Mouse (Mus musculus): ENCODE results near the gene Kcna6. TPM values are rescaled to one million over a fixed set of nuclear protein-coding genes. Genes with fewer than 3 reads are reported as not detected.
A peak's percentile ranks its signal among the peaks of the same experiment; 100 is the strongest.

The Kcna6 gene
- 1.1 TPM in 2 replicates for polyA plus RNA-seq (2015; fragmentation: Nextera tagmentation; extraction: Ambion mirVana)

DNA sequence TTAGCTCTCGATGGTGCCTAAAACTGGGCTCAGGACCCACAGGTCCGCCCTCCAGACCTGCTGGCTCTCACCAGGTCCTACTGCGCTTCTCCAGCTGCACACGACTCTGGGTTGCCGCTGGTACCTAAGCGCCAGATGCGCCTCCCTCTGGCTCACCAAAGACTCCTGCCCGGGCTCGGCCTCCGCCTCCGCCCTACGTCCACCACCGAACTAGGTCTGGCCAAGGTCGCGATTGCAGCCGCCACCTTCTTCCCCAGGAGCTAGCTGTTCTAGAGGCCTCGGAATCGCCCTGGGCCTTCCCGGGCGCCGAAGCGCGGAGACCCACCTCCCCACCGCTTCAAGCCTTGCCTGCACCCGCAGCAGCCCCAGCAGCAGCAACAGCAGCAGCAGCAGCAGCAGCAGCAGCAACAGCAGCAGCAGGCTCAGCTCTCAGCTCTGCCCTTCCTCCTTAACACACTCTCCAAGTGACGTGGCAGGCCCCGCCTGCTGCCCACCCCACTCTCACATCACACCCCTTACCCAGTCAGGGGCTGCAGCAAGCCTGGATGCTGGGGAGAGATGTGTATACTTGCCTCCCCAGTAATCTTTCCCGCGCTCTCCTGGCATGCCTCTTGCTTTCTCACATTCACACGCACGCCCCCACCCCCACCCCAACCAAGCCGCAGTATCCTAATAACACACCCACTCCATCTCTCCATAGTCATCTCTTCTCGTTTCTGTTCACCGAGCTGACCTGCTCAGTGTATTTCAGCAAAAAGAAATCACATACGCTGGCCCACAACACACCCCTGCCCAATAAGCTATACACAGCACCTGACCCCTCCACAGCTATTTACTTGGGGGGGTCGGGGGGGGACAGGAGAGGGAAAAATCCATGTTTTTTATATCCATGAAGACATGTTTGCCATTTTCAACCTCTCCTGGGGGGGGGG lies at the start of gene Kcna6:
Kcna6 (minus strand) TSS at position 464 of the 932 bp plus-strand sequence.
- Histone ChIP-seq H3K4me2 (replicated peaks; ENCODE audit: low read depth) (peak within 1 kb of the TSS; percentile 60), H3K4me1 (replicated peaks; ENCODE audit: control insufficient read depth, insufficient read depth, low read length) (no peaks in the 10 kb centered on the region), H3K27ac (ENCODE audit: low read depth, low read length) (no peak within 1 kb of the TSS), H3K4me3 (ENCODE audit: low read depth, low read length) (peak within 1 kb of the TSS; percentile 39), H3K27me3 (replicated peaks; ENCODE audit: control insufficient read depth, insufficient read depth, low read length) (peaks cover 32% of the 10 kb centered on the region), H3K9me3 (ENCODE audit: control insufficient read depth) (no peaks in the 10 kb centered on the region), H3K36me3 (ENCODE audit: control insufficient read depth, insufficient read depth) (no peaks in the 10 kb centered on the region), H3K9ac (ENCODE audit: low read depth, low read length) (no peak within 1 kb of the TSS)
- ATAC-seq: no peak
- 4% methylated on average over 36 of the region's 36 CpGs for WGBS
- no peak for TF ChIP-seq CTCF (IDR thresholded peaks at IDR 0.05; ENCODE audit: low read depth)

DNA sequence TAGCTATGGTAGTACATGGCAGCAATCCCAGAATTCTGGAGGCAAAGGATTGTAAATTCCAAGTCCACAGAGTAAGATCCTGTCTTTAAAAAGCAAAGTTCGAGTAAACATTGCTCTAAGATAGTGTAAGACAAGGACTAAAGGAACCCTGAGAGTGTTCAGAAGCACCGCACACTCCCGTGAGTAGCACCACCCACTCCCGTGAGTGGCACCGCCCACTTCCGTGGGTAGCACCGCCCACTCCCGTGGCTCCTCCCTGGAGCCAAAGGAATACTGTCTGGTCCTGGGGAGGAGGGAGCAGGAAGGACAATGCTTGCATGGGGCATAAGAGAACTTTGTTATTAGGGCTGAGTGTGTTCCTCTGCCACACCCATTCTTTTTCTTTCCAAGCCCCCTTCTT lies 48.4 kb upstream of the Kcna6 start:
- no peak overlapping the region for H3K4me2 ChIP-seq (replicated peaks; ENCODE audit: low read depth)
- no peak overlapping the region for H3K9ac ChIP-seq (ENCODE audit: low read depth, low read length)
- H3K27ac ChIP-seq (ENCODE audit: low read depth, low read length): no peak overlapping the region
- 78% methylated on average over 8 of the region's 8 CpGs for WGBS
- ATAC-seq: no peak
- H3K27me3 ChIP-seq (replicated peaks; ENCODE audit: control insufficient read depth, insufficient read depth, low read length): no peaks in the 10 kb centered on the region
- H3K4me3 ChIP-seq (ENCODE audit: low read depth, low read length): no peak overlapping the region
- no peak for TF ChIP-seq CTCF (IDR thresholded peaks at IDR 0.05; ENCODE audit: low read depth)
- H3K4me1 ChIP-seq (replicated peaks; ENCODE audit: control insufficient read depth, insufficient read depth, low read length): no peaks in the 10 kb centered on the region
- H3K9me3 ChIP-seq (ENCODE audit: control insufficient read depth): no peaks in the 10 kb centered on the region
- H3K36me3 ChIP-seq (ENCODE audit: control insufficient read depth, insufficient read depth): no peaks in the 10 kb centered on the region

DNA sequence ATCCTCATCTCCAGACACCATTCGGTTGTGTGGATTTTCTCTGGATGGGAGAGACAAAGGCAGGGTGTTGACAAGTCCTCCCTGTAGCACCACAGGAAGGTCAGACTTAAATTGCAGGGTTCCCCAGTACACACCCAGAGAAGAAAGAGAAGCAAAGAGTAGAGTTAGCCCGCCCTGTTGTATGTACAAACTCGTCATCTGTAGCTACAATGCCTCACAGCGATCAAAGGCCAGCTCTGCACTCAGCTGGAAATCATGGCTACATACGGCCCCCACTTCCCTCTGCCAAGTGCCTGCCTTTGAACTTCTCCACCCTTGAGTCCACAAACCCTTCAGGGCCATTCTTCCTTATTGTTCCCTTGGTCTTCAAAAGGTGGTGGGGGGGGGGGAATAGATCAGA lies 43.7 kb upstream of the Kcna6 start:
- WGBS: 33% methylated on average over 5 of the region's 5 CpGs
- ATAC-seq: no peak
- Histone ChIP-seq H3K27me3 (replicated peaks; ENCODE audit: control insufficient read depth, insufficient read depth, low read length) (no peaks in the 10 kb centered on the region), H3K4me3 (ENCODE audit: low read depth, low read length) (no peak overlapping the region), H3K9ac (ENCODE audit: low read depth, low read length) (no peak overlapping the region), H3K4me1 (replicated peaks; ENCODE audit: control insufficient read depth, insufficient read depth, low read length) (no peaks in the 10 kb centered on the region), H3K4me2 (replicated peaks; ENCODE audit: low read depth) (no peak overlapping the region), H3K9me3 (ENCODE audit: control insufficient read depth) (no peaks in the 10 kb centered on the region), H3K27ac (ENCODE audit: low read depth, low read length) (no peak overlapping the region), H3K36me3 (ENCODE audit: control insufficient read depth, insufficient read depth) (no peaks in the 10 kb centered on the region)
- TF ChIP-seq CTCF (IDR thresholded peaks at IDR 0.05; ENCODE audit: low read depth): no peak

DNA sequence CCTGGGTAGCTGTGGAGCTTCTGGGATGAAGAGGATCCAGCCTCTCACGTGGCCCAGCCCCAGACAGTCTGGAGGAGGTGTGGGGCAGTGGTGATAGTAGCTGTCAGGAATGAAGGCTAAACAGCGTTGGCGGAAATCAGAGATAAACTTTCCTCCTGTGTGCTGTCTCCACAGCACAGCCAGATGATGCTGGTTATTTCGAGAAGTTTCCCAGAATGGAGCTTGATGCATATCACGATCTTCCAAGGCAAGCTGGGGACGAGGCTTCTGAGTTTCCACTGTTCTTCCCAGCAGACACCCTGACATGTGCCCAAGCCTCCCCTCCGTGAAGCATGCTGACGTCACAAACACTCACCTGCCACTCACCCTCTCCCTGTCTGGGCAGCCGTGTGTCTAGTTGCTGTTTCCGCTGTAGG lies 43.2 kb upstream of the Kcna6 start:
- Histone ChIP-seq H3K4me1 (replicated peaks; ENCODE audit: control insufficient read depth, insufficient read depth, low read length) (no peaks in the 10 kb centered on the region), H3K9ac (ENCODE audit: low read depth, low read length) (no peak overlapping the region), H3K27ac (ENCODE audit: low read depth, low read length) (no peak overlapping the region), H3K4me3 (ENCODE audit: low read depth, low read length) (no peak overlapping the region), H3K4me2 (replicated peaks; ENCODE audit: low read depth) (no peak overlapping the region), H3K27me3 (replicated peaks; ENCODE audit: control insufficient read depth, insufficient read depth, low read length) (no peaks in the 10 kb centered on the region), H3K36me3 (ENCODE audit: control insufficient read depth, insufficient read depth) (no peaks in the 10 kb centered on the region), H3K9me3 (ENCODE audit: control insufficient read depth) (no peaks in the 10 kb centered on the region)
- no peak for ATAC-seq
- WGBS: 51% methylated on average over 10 of the region's 10 CpGs
- no peak for TF ChIP-seq CTCF (IDR thresholded peaks at IDR 0.05; ENCODE audit: low read depth)

DNA sequence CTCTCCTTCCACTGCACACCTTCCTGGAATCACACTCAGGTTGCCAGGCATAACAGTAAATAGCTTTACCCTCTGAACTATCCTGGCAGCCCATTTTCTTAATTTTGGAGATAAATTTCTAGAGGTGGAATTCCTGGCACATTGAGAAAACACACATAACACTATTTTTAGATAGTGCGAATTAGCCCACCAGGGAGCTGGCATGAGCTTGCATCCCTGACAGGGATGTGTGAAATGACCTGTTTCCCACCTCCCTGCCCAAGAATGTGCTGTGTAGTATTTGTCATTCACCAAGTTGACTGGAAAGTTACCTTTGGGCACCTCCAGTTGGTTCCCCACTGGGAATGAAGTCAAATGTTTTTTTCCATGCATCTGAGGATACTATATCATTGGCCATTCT lies 42.6 kb upstream of the Kcna6 start:
- Histone ChIP-seq H3K27ac (ENCODE audit: low read depth, low read length) (no peak overlapping the region), H3K27me3 (replicated peaks; ENCODE audit: control insufficient read depth, insufficient read depth, low read length) (no peaks in the 10 kb centered on the region), H3K4me1 (replicated peaks; ENCODE audit: control insufficient read depth, insufficient read depth, low read length) (no peaks in the 10 kb centered on the region), H3K9me3 (ENCODE audit: control insufficient read depth) (no peaks in the 10 kb centered on the region), H3K4me2 (replicated peaks; ENCODE audit: low read depth) (no peak overlapping the region), H3K9ac (ENCODE audit: low read depth, low read length) (no peak overlapping the region), H3K36me3 (ENCODE audit: control insufficient read depth, insufficient read depth) (no peaks in the 10 kb centered on the region), H3K4me3 (ENCODE audit: low read depth, low read length) (no peak overlapping the region)
- ATAC-seq: no peak
- no peak for TF ChIP-seq CTCF (IDR thresholded peaks at IDR 0.05; ENCODE audit: low read depth)
- 97% methylated on average over 1 of the region's 1 CpGs for WGBS

DNA sequence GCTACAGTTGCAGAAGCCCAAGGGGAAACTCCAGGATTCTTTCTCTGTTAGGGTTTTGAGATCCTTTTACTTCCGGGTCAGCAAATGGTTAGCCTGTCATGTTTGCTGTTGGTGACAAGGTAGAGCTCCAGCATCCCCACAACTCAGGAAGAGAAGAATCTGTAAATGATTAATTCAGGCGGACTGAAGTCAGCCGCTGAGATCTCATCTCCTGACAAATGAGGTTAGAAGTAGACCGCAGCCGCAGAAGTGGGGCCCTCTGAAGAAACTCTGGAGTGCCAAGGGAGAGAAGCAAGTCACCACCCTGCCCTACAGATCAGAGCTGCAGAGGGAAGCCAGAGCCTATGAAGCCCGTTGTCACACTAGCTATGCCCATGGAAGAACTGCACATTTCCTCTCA lies 37.4 kb upstream of the Kcna6 start:
- 0 out of 2 replicates have a peak, but pooled peaks have one; percentile 45 for ATAC-seq
- Histone ChIP-seq H3K27ac (ENCODE audit: low read depth, low read length) (no peak overlapping the region), H3K4me1 (replicated peaks; ENCODE audit: control insufficient read depth, insufficient read depth, low read length) (no peaks in the 10 kb centered on the region), H3K9me3 (ENCODE audit: control insufficient read depth) (no peaks in the 10 kb centered on the region), H3K4me3 (ENCODE audit: low read depth, low read length) (no peak overlapping the region), H3K36me3 (ENCODE audit: control insufficient read depth, insufficient read depth) (no peaks in the 10 kb centered on the region), H3K27me3 (replicated peaks; ENCODE audit: control insufficient read depth, insufficient read depth, low read length) (no peaks in the 10 kb centered on the region), H3K4me2 (replicated peaks; ENCODE audit: low read depth) (no peak overlapping the region), H3K9ac (ENCODE audit: low read depth, low read length) (no peak overlapping the region)
- 41% methylated on average over 6 of the region's 6 CpGs for WGBS
- TF ChIP-seq CTCF (IDR thresholded peaks at IDR 0.05; ENCODE audit: low read depth): no peak

All from intestine, postnatal 0 days (tissue).